Mouse (Mus musculus): Measurements from ENCODE around the gene Cenpm.

DNA sequence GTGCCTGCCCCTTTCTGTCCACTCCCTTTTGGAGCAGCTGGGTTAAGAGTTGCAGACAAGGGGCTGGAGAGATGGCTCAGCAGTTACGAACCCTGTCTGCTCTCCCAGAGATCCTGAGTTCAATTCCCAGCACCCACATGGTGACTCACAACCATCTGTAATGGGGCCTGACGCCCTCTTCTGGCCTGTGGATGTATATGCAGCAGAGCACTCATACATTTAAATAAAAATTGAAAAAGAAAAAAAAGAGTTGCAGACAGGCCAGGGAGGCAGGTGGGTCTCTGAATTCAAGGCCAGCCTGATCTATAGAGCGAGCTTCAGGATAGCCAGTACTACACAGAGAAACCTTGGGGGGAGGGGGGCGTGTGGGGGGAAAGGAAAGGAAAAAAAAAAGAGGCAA lies 57.1 kb downstream of the Cenpm start:
- TF ChIP-seq CTCF (conservative IDR thresholded peaks at IDR 0.05; ENCODE audit: insufficient read depth, insufficient read length, low read depth, low read length) (no peak), POLR2A (IDR thresholded peaks at IDR 0.05; ENCODE audit: low read depth, low read length) (no peak)
